Mouse (Mus musculus): ENCODE results near the gene C4bp.

GRCm38 (mm10) chr1:130703613-130704012 lies 42.2 kb upstream of the C4bp start:
- TF ChIP-seq CEBPB (IDR thresholded peaks at IDR 0.05; ENCODE audit: insufficient read depth, poor library complexity, severe bottlenecking) (no peak), POLR2A (IDR thresholded peaks at IDR 0.05; ENCODE audit: insufficient read length, low read depth) (no peak), USF1 (IDR thresholded peaks at IDR 0.05; ENCODE audit: low read depth) (no peak), TCF3 (IDR thresholded peaks at IDR 0.05; ENCODE audit: insufficient read length, low read depth) (no peak), E2F4 (IDR thresholded peaks at IDR 0.05; ENCODE audit: insufficient read depth) (no peak), TCF12 (IDR thresholded peaks at IDR 0.05; ENCODE audit: insufficient read depth, poor library complexity, severe bottlenecking) (no peak), MYOG (IDR thresholded peaks at IDR 0.05; ENCODE audit: control insufficient read depth in 1 of 3, insufficient read depth in 1 of 3, insufficient read length in 2 of 3, low read depth in 2 of 3) (no peak), MAX (IDR thresholded peaks at IDR 0.05; ENCODE audit: low read depth) (no peak), POLR2AphosphoS2 (IDR thresholded peaks at IDR 0.05; ENCODE audit: insufficient read length, low read depth) (no peak)

All from myocyte (in vitro differentiated cells).